10 mouse cellular contexts compared by ENCODE assay signal in genomic region chr10:16994526-16994925, GRCm38 (mm10).
DNase-seq lines count a peak whose midpoint lies in the region; ATAC-seq and TF ChIP-seq lines count a peak whose summit lies in the region.
"Had no signal": no experiment of that assay in that cellular context is flagged by ENCODE, and none has a peak within 500 bp of the region (broad histone marks: within the 10 kb centered on the region; RNA-seq: fewer than 3 reads in every experiment).

No protein-coding gene starts in this region.

- peak overlapping the region; percentile 19 for H3K4me3 ChIP-seq in lung, adult 2 months (replicated peaks; ENCODE audit: extremely low read depth, low read depth, low read length)
- no peak overlapping the region for H3K4me3 ChIP-seq in embryonic facial prominence, embryonic 14.5 days (ENCODE audit: low read depth, low read length)
- no peak overlapping the region for H3K4me3 ChIP-seq in kidney, embryonic 15.5 days (replicated peaks)
- no peak overlapping the region for H3K4me3 ChIP-seq in intestine, embryonic 16.5 days (ENCODE audit: low read length)
- H3K4me3 ChIP-seq: neural tube, embryonic 13.5 days had no signal

- no peaks in the 10 kb centered on the region for H3K36me3 ChIP-seq in embryonic facial prominence, embryonic 14.5 days (ENCODE audit: control insufficient read depth, insufficient read depth, low read length)
- no peaks in the 10 kb centered on the region for H3K36me3 ChIP-seq in kidney, embryonic 15.5 days
- H3K36me3 ChIP-seq in intestine, embryonic 16.5 days (ENCODE audit: control insufficient read depth, insufficient read depth, low read length) = no peaks in the 10 kb centered on the region
- H3K36me3 ChIP-seq: neural tube, embryonic 13.5 days had no signal

- no peak for TF ChIP-seq POLR2A in lung, adult 2 months (IDR thresholded peaks at IDR 0.05; ENCODE audit: borderline replicate concordance, extremely low read depth, low read depth, low read length)

- no peak for DNase-seq in lung, adult 2 months
- DNase-seq in lung, adult 18-20 months = no peak
- DNase-seq in embryonic facial prominence, embryonic 14.5 days (ENCODE audit: low spot score) = peak; percentile 67
- DNase-seq in lung, postnatal 4 days = peak; percentile 14 to 25
- DNase-seq in thymus, postnatal 4 days = no peak
- no peak for DNase-seq in thymus, postnatal 0 days (ENCODE audit: low spot score)

- ATAC-seq in embryonic facial prominence, embryonic 14.5 days (ENCODE audit: low read depth) = no peak
- peak; percentile 52; the same call in 1 of the 2 replicates for ATAC-seq in kidney, embryonic 15.5 days (replicated peaks; ENCODE audit: low FRiP score)
- ATAC-seq in intestine, embryonic 16.5 days = no peak

- H3K4me1 ChIP-seq in lung, adult 2 months (ENCODE audit: control insufficient read depth, insufficient read depth, low read length) = peaks cover 3% of the 10 kb centered on the region; the same call in 1 of the 2 replicates
- peaks cover 10% of the 10 kb centered on the region for H3K4me1 ChIP-seq in embryonic facial prominence, embryonic 14.5 days (ENCODE audit: control insufficient read depth, insufficient read depth, low read length)
- peaks cover 4% of the 10 kb centered on the region for H3K4me1 ChIP-seq in kidney, embryonic 15.5 days
- H3K4me1 ChIP-seq in intestine, embryonic 16.5 days (ENCODE audit: control insufficient read depth, insufficient read depth, low read length) = peaks cover 5% of the 10 kb centered on the region; the same call in 1 of the 2 replicates
- H3K4me1 ChIP-seq: neural tube, embryonic 13.5 days had no signal

- H3K27ac ChIP-seq in embryonic facial prominence, embryonic 14.5 days (replicated peaks; ENCODE audit: low read depth, low read length) = no peak overlapping the region; the same call in 1 of the 2 replicates
- peak overlapping the region; percentile 56 for H3K27ac ChIP-seq in kidney, embryonic 15.5 days
- H3K27ac ChIP-seq in intestine, embryonic 16.5 days (ENCODE audit: low read length) = no peak overlapping the region
- H3K27ac ChIP-seq: liver, embryonic 14.5 days; neural tube, embryonic 13.5 days had no signal

- no peaks in the 10 kb centered on the region for H3K27me3 ChIP-seq in embryonic facial prominence, embryonic 14.5 days (replicated peaks; ENCODE audit: control insufficient read depth, insufficient read depth, low read length)
- no peaks in the 10 kb centered on the region for H3K27me3 ChIP-seq in kidney, embryonic 15.5 days
- no peaks in the 10 kb centered on the region for H3K27me3 ChIP-seq in intestine, embryonic 16.5 days (replicated peaks; ENCODE audit: control insufficient read depth, insufficient read depth, low read length)
- H3K27me3 ChIP-seq: neural tube, embryonic 13.5 days had no signal

- no peaks in the 10 kb centered on the region for H3K9me3 ChIP-seq in embryonic facial prominence, embryonic 14.5 days (ENCODE audit: control insufficient read depth, low read length)
- H3K9me3 ChIP-seq in kidney, embryonic 15.5 days (replicated peaks) = no peaks in the 10 kb centered on the region
- H3K9me3 ChIP-seq in intestine, embryonic 16.5 days (ENCODE audit: control insufficient read depth, low read length) = no peaks in the 10 kb centered on the region
- H3K9me3 ChIP-seq: neural tube, embryonic 13.5 days had no signal

- peak overlapping the region; percentile 34 for H3K4me2 ChIP-seq in embryonic facial prominence, embryonic 14.5 days (ENCODE audit: low read depth, low read length)
- peak overlapping the region; percentile 32; the same call in 1 of the 2 replicates for H3K4me2 ChIP-seq in kidney, embryonic 15.5 days
- no peak overlapping the region for H3K4me2 ChIP-seq in intestine, embryonic 16.5 days (ENCODE audit: low read depth, low read length)
- H3K4me2 ChIP-seq: neural tube, embryonic 13.5 days had no signal

- H3K9ac ChIP-seq in embryonic facial prominence, embryonic 14.5 days (ENCODE audit: low read depth, low read length) = no peak overlapping the region
- H3K9ac ChIP-seq in kidney, embryonic 15.5 days = no peak overlapping the region
- H3K9ac ChIP-seq in intestine, embryonic 16.5 days (ENCODE audit: low read depth, low read length) = no peak overlapping the region
- H3K9ac ChIP-seq: liver, embryonic 14.5 days; neural tube, embryonic 13.5 days had no signal

- WGBS in lung, adult 2 months = 30% methylated on average over 6 of the region's 6 CpGs
- 37% methylated on average over 6 of the region's 6 CpGs for WGBS in embryonic facial prominence, embryonic 14.5 days
- WGBS in kidney, embryonic 15.5 days = 35% methylated on average over 6 of the region's 6 CpGs
- 59% methylated on average over 6 of the region's 6 CpGs for WGBS in intestine, embryonic 16.5 days

- TF ChIP-seq CTCF in lung, adult 2 months (IDR thresholded peaks at IDR 0.05; ENCODE audit: insufficient read depth, low read length) = no peak

Comparison
In these comparisons a context has a peak if more than half of its experiments do, and no peak if none do; other contexts are left out.
1. DNase-seq: peak in embryonic facial prominence, embryonic 14.5 days (single experiment) and lung, postnatal 4 days (2 of 2); none in lung, adult 2 months (single experiment), lung, adult 18-20 months (0 of 2), thymus, postnatal 4 days (single experiment) and thymus, postnatal 0 days (single experiment).